Mouse (Mus musculus) layer of hippocampus, postnatal 10 days (tissue): Measurements from ENCODE around the gene Fez2. TPM values are rescaled to one million over a fixed set of nuclear protein-coding genes. Genes with fewer than 3 reads are reported as not detected.

Experiments
- DNase-seq, 2 experiments: peaks; one replicate each; pipeline ENCODE4 v3.0.0; 2021; ENCODE audit warnings: low spot score in 2 of 2
- total RNA-seq, 2 experiments: library from RNA; stranded (reverse); gene quantifications; 2 replicates each; pipeline ENCODE4 v1.2.3; 2021

Gene Fez2
- total RNA-seq, 2 experiments from 2014 or later = 38.2 to 40.4 TPM

GRCm38 (mm10) chr17:78409900-78410299, 8.1 kb downstream of the Fez2 start:
- no peak for DNase-seq

DNA sequence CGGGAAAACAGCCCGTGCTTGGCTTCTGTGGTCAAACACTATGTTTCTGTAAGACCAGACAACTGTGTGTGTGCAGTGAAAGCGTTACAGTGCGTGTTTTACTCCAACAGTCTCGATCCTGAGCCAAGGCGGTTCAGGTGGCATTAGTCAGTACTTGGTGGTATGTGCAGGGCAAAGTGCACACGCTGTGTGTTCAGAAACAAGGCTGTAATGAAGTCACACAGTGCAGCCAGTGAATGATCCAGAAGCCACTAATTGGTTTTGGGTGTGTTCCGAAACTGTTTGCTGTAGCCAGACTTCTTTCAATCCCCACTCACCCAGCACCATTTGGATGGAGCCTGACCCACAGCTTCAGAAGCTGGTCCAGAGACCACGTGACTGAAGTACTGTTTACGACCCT, 9.6 kb downstream of the Fez2 start:
- no peak for DNase-seq

GRCm38 (mm10) chr17:78407581-78407980, 10.4 kb downstream of the Fez2 start:
- DNase-seq = no peak

DNA sequence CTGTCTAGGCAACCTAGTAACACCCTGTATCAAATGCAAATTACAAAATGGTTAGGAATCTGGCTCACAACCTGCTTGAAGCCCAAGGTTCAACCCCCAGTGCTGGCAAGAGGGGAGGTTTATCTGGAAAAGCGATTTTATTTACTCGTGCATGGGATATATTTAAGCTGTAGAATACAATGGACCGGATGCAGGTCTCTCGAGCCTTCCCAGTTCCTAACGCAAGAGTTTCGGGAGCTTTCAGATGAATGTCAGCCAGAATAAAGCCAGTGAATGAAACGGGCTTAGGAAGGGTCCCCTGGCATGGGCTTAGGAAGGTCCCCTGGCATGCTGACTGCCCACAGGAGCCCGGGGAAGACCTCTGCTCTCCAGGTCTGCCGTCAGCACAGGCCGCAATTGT, 11.1 kb downstream of the Fez2 start:
- DNase-seq = no peak

GRCm38 (mm10) chr17:78405336-78405735, 12.6 kb downstream of the Fez2 start:
- no peak for DNase-seq

DNA sequence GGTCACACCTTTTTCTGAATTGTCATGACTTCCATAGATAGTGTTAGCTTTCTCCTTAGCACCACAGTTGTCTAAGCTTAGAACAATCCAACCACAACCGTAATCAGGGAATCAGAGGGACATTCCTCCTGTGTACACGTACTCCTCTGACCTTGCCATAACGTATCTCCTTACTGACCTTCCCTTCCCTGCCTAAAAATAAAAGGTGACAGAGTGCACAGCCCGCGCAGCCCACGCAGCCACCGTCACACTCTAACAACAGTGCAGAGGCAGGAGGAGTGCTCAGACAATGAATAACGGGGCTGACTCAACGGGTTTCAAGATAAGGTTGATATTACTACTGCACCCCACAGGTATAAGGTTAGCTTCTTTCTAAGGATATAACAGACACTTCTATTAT, 14.1 kb downstream of the Fez2 start:
- no peak for DNase-seq

GRCm38 (mm10) chr17:78403229-78403628, 14.7 kb downstream of the Fez2 start:
- no peak for DNase-seq

- no peak for DNase-seq
Measured at GRCm38 (mm10) chr17:78402174-78402573, 15.8 kb downstream of the Fez2 start.

GRCm38 (mm10) chr17:78401713-78402112, 16.2 kb downstream of the Fez2 start:
- no peak for DNase-seq

DNA sequence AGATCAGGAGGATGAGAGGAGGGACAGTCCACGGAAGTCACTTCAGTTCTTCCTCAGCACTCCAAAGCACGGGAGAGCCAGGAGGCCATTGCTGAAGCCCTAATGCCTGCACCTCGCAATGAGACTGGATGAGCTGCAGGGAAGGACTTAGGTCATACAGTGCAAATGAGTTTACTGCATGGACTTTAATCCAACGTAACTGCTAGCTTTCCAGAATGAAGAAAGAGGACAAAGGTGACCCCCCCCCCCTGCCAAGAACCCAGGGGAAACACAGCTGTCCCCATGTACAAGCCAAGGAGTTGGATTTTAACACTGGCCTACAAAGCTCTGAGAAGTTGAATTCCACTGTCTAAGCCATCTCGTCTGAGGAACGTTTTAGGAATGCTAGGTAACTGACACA, 16.6 kb downstream of the Fez2 start:
- DNase-seq = no peak

- no peak for DNase-seq
Measured at GRCm38 (mm10) chr17:78400130-78400840, 17.7 kb downstream of the Fez2 start.

GRCm38 (mm10) chr17:78392401-78393087, 25.4 kb downstream of the Fez2 start:
- no peak for DNase-seq

DNA sequence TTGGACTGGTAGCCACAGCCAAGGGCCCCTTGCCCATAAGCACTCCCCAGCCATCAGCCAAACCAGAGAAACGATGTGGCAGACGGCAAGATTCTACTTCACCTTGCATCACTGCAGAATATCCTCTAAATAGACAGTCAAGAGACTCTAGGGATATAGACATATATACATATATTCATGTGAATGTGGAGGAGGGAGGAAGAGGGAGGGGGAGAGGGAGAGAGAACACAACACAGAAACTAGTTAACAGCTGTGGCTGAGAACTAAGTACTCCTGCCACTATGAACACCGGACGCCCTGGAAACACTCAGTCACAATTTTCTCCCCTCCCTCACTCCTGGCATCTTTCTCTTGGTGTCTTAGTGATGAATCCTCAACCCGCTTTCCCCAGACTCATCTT, 28.4 kb downstream of the Fez2 start:
- no peak for DNase-seq

DNA sequence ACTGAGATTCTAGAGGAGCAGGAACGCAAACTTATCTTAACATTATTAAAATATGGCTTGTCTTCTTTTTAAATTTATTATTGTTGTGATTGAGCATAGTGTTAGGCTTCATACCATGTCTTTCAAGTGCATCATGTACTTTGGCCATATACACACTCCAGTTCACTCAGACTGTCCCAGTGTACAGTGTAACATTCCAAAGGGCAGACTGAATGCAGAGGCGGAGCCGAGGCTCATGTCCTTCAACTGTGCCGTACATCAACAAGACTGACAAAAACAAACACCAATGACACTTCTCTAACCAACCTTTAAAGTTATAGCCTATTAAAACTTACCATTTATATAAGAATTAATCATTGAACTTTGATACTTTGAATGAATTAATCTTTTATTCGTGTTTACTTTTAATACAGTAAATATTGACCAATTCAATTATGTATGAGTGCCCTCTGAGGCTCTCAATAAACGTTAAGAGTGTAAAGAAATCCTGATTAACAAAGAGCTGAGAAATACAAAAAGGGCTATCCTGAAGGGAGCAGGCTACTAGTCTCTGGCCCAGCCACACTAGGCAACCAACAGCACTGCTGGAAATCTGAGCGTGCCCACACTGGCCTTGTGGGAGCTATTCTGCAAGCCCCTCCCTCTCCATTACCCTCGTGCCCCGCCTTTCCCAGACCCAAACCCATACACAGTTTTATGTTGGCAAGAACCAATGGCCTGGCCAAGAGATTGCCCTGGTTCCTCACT, 29.7 kb downstream of the Fez2 start:
- no peak for DNase-seq

DNA sequence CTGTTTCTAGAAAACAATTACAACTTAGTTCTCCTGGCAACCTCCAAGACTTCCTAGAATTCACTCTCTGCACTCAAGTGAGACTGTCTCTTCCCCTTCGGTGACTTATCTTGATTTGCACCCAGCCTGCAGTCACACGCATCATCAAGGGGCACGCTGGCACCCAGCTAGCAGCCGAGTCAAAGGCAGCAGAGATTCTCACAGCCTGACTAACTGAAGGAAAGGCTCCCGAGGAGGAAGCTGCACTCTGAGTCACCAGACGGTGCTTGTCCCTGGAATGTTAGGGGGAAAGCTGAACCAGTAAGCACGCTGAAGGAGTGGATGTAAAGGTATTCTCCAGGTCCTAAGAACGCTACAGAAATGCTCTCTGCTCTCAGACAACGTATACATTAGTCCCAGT, 30.3 kb downstream of the Fez2 start:
- DNase-seq = no peak

DNA sequence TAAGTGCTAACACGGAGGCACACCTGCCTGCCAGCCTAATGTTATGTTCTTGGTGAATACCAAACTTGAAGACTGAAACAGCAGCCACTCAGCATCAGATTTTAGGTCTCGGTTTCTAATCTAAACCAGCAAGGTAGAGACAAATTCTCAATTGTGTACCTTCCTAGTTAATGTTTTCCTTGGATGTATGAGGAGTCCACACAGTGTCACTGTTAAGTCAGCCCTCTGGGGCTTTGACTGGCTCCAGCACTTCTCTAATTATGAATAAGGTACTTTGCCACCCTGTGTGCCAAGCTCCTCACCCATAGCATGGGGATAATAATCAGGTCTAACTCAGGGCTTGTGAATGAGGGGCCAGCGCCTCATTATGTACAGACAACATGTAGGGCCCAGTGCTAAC, 35.6 kb downstream of the Fez2 start:
- no peak for DNase-seq

DNA sequence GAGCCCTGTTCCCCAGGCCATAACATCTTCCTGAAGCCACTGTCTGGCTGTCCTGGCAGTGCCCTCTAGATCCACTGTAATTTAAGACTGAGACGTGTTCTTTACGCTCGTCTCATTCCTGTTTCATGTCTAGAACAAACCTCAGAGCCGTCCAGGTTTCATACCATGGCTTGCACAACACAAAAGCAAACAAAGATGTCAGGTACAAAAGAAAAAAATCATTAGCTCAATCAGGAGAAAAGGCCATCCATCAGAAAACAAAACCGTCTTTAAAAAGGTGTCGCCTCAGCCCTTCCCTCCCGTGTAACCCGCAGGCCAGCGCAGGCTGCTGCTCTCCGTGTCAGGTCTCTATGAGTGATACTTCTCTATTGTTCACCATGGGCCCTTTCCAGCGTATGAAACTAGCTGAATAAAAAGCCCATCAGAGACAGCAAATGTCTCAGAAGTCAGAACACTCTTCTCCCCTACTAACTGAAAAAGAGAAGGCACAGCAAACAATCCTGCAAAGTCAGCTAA, 38.2 kb downstream of the Fez2 start:
- no peak for DNase-seq

GRCm38 (mm10) chr17:78379079-78379729, 38.7 kb downstream of the Fez2 start:
- no peak for DNase-seq

DNA sequence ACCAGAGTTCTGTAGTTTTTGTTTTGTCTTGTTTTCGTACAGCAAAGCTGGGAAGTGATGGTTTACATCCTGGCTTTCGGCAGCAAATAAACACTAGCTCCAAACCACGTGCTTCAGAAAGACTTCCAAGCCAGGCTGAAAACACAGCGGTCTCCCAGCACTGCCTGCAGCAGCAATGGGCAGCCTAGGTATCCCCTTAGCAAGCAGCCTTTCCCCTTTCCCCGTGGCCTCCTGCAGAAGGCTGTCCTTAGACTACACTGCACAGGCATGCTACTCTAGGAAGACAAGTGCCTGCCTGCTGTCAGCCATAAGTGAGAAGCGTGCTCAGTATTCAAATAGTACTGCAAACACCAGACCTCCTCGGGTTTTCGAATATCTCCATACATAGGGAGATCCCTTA, 41.4 kb downstream of the Fez2 start:
- no peak for DNase-seq

DNA sequence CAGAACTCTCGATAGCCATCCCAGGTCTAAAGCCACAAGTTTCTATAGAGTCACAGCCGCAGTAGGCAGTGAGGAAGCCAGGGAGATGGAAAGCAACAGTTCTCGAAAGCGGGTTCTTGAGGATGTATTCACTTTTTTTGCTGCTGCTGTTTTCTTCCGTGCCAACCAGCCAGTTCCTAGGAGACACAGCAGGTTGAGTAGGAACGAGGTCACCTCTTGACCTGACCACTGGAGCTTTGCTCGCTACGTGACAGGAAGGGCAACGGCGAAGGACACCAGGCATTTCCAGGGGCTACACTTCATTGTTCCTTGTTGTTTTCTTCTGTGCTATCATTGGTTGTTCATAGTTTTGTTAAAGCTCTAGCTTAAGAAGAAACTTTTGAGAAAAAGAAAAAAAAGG, 43.2 kb downstream of the Fez2 start:
- no peak for DNase-seq

DNA sequence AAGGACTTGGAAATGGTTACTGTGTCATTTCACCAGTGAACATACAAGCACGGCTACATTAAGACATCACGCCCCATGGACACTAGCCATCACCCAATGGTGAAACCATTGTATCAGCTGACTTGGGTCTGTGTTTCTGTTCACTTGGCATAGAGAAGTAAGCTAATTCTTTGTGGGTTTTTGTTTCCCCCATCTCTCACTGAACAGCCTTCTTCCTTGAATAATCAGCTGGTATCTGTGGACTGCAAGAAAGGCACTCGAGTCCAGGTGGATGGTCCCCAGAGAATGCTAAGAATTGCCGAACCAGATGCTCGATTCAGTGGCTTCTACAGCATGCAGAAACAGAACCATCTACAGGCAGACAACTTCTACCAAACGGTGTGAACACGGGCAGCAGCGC, 44.1 kb downstream of the Fez2 start:
- no peak for DNase-seq

DNA sequence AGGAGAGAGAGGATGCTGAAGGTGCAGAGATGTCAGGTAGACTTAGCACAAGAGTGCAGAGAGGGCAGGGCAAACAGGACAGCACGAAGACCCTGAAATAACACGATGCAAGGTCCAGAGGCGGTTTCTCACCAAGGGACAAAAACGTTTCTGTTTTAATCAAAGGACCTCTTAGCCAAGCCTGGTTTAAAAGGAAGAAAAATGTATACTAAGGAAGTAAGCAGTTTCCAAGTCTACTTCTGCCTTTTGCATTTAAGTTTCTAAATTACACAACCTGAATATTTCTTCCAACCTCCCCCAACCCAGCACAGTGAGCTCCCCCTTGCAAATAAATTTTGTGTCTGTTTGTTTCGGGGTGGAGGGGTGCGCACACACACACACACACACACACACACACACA, 44.8 kb downstream of the Fez2 start:
- DNase-seq = no peak
